Comparison of ENCODE assay signal across 11 mouse cellular contexts in the genomic region with DNA sequence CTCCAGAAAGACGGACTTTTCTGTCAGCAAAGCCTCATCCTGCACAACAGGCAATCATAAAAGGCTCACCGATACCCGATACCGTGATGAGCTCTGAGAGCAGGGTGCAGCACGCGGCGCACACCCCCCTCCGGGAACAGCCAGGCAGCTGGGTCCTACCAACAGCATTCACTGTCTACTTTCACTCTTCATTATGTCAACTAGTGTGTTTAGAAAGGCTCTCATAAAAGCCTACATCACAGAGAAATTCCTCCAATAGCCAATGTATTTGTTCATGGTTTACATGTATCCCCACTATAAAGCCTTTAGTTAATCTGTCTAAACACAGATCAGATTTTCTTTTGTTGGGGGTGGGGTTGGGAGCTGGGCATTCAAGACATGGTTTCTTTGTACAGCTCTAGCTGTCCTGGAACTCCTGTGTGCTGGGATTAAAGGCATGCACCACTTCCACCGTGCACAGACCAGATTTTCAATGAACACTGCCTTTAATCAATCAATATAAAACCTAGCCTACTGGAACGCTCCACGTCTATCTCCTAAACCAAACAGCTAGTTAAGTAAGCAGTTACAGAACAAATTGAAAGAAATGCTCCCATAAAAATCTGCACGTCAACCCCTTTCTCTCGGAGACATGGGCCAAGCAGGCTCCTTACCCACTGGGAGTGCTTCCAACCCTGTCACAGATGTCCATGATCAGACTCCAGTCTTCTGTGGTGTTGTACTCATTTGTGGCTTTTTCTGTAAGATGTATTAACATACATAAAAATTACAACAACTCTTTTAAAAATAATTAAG. TPM values are rescaled to one million over a fixed set of nuclear protein-coding genes. Genes with fewer than 3 reads are reported as not detected.
DNase-seq lines count a peak whose midpoint lies in the region; ATAC-seq and TF ChIP-seq lines count a peak whose summit lies in the region.
"Had no signal": no experiment of that assay in that cellular context is flagged by ENCODE, and none has a peak within 500 bp of the region (broad histone marks: within the 10 kb centered on the region; RNA-seq: fewer than 3 reads in every experiment).

No protein-coding gene starts in this region.

- H3K27ac ChIP-seq in neural tube, embryonic 14.5 days (ENCODE audit: low read depth, low read length), result no peak overlapping the region
- H3K27ac ChIP-seq in neural tube, embryonic 15.5 days (replicated peaks), result no peak overlapping the region
- no peak overlapping the region for H3K27ac ChIP-seq in hindbrain, embryonic 16.5 days (ENCODE audit: low read depth, low read length)
- H3K27ac ChIP-seq in stomach, postnatal 0 days (replicated peaks), result no peak overlapping the region
- H3K27ac ChIP-seq: macrophage had no signal

- H3K36me3 ChIP-seq in neural tube, embryonic 14.5 days (ENCODE audit: control insufficient read depth, insufficient read depth, low read length), result no peaks in the 10 kb centered on the region
- H3K36me3 ChIP-seq in neural tube, embryonic 15.5 days, result no peaks in the 10 kb centered on the region
- no peaks in the 10 kb centered on the region for H3K36me3 ChIP-seq in hindbrain, embryonic 16.5 days (ENCODE audit: control insufficient read depth, insufficient read depth, low read length)
- no peaks in the 10 kb centered on the region for H3K36me3 ChIP-seq in stomach, postnatal 0 days (ENCODE audit: control insufficient read depth, insufficient read depth, low read length)

- no peak overlapping the region for H3K4me3 ChIP-seq in neural tube, embryonic 14.5 days (ENCODE audit: low read depth, low read length)
- H3K4me3 ChIP-seq in neural tube, embryonic 15.5 days (replicated peaks), result no peak overlapping the region
- no peak overlapping the region for H3K4me3 ChIP-seq in hindbrain, embryonic 16.5 days (ENCODE audit: low read length)
- no peak overlapping the region for H3K4me3 ChIP-seq in stomach, postnatal 0 days (ENCODE audit: low read depth, low read length)

- H3K9ac ChIP-seq in neural tube, embryonic 14.5 days (replicated peaks; ENCODE audit: low read depth, low read length), result no peak overlapping the region
- no peak overlapping the region for H3K9ac ChIP-seq in neural tube, embryonic 15.5 days (replicated peaks)
- H3K9ac ChIP-seq in hindbrain, embryonic 16.5 days (ENCODE audit: low read depth, low read length), result no peak overlapping the region
- H3K9ac ChIP-seq in stomach, postnatal 0 days (ENCODE audit: low read length), result no peak overlapping the region

- TF ChIP-seq EP300 in stomach, postnatal 0 days (optimal IDR thresholded peaks at IDR 0.05), result no peak

- H3K4me1 ChIP-seq in neural tube, embryonic 14.5 days (ENCODE audit: control insufficient read depth, insufficient read depth, low read length), result no peaks in the 10 kb centered on the region
- no peaks in the 10 kb centered on the region for H3K4me1 ChIP-seq in neural tube, embryonic 15.5 days
- no peaks in the 10 kb centered on the region; the same call in 1 of the 2 replicates for H3K4me1 ChIP-seq in hindbrain, embryonic 16.5 days (ENCODE audit: control insufficient read depth, insufficient read depth, low read depth, low read length)
- no peaks in the 10 kb centered on the region for H3K4me1 ChIP-seq in stomach, postnatal 0 days (replicated peaks; ENCODE audit: control insufficient read depth, insufficient read depth)

- peak; percentile 24 for DNase-seq in adrenal gland, postnatal 14 days
- DNase-seq in adrenal gland, adult 8-10 months, result no peak
- DNase-seq in stomach, postnatal 0 days (ENCODE audit: low spot score), result no peak
- no peak for DNase-seq in layer of hippocampus, adult 8-10 months (ENCODE audit: low spot score in 2 of 2)
- DNase-seq in kidney, postnatal 25 days, result no peak
- DNase-seq: heart, adult 18-20 months; kidney, adult 18-20 months had no signal

- H3K9me3 ChIP-seq in neural tube, embryonic 14.5 days (ENCODE audit: control insufficient read depth, low read length), result no peaks in the 10 kb centered on the region
- no peaks in the 10 kb centered on the region for H3K9me3 ChIP-seq in neural tube, embryonic 15.5 days (replicated peaks)
- no peaks in the 10 kb centered on the region for H3K9me3 ChIP-seq in hindbrain, embryonic 16.5 days (ENCODE audit: control insufficient read depth, low read length)
- H3K9me3 ChIP-seq in stomach, postnatal 0 days (ENCODE audit: control insufficient read depth, low read length), result no peaks in the 10 kb centered on the region

- WGBS in neural tube, embryonic 14.5 days, result 40% methylated on average over 13 of the region's 13 CpGs
- WGBS in neural tube, embryonic 15.5 days, result 33% methylated on average over 13 of the region's 13 CpGs
- 48% methylated on average over 13 of the region's 13 CpGs for WGBS in hindbrain, embryonic 16.5 days
- 31% methylated on average over 13 of the region's 13 CpGs for WGBS in stomach, postnatal 0 days

- no peaks in the 10 kb centered on the region for H3K27me3 ChIP-seq in neural tube, embryonic 14.5 days (ENCODE audit: control insufficient read depth, insufficient read depth, low read length)
- H3K27me3 ChIP-seq in neural tube, embryonic 15.5 days (replicated peaks), result no peaks in the 10 kb centered on the region
- H3K27me3 ChIP-seq in hindbrain, embryonic 16.5 days (replicated peaks; ENCODE audit: control insufficient read depth, insufficient read depth, low read length), result no peaks in the 10 kb centered on the region
- H3K27me3 ChIP-seq in stomach, postnatal 0 days (ENCODE audit: control insufficient read depth, insufficient read depth, low read length), result no peaks in the 10 kb centered on the region

- ATAC-seq in neural tube, embryonic 14.5 days (ENCODE audit: low read depth), result peak; percentile 56; the same call in 1 of the 2 replicates
- ATAC-seq in neural tube, embryonic 15.5 days (ENCODE audit: low FRiP score), result no peak
- ATAC-seq in hindbrain, embryonic 16.5 days, result no peak
- no peak for ATAC-seq in stomach, postnatal 0 days (ENCODE audit: low FRiP score, low TSS enrichment)

- no peak for TF ChIP-seq CTCF in stomach, postnatal 0 days (IDR thresholded peaks at IDR 0.05; ENCODE audit: low read depth)

- H3K4me2 ChIP-seq in neural tube, embryonic 14.5 days (ENCODE audit: low read depth, low read length), result no peak overlapping the region
- H3K4me2 ChIP-seq in neural tube, embryonic 15.5 days, result no peak overlapping the region
- H3K4me2 ChIP-seq in hindbrain, embryonic 16.5 days (ENCODE audit: low read length), result 0 out of 2 replicates have a peak overlapping the region, but pooled peaks have one; percentile 14
- 0 out of 2 replicates have a peak overlapping the region, but pooled peaks have one; percentile 6 for H3K4me2 ChIP-seq in stomach, postnatal 0 days (replicated peaks; ENCODE audit: low read depth)

RNA-seq across cellular contexts. Expression of gene Stam2, which starts 21.7 kb away (rescaled TPM):
- total RNA-seq in adrenal gland, postnatal 14 days (2021), result 30.0 and 31.1 TPM in 2 replicates
- total RNA-seq in adrenal gland, adult 8-10 months (2022), result 10 to 100 TPM; 38.5 to 44.8 (median 40.6) TPM
- 43.5 and 44.9 TPM in 2 replicates for polyA plus RNA-seq in neural tube, embryonic 14.5 days (2014; fragmentation: Nextera tagmentation; extraction: Ambion mirVana)
- 32.1 and 34.5 TPM in 2 replicates for polyA plus RNA-seq in neural tube, embryonic 15.5 days (2015; fragmentation: Nextera tagmentation; extraction: Ambion mirVana)
- 35.8 and 39.0 TPM in 2 replicates for polyA plus RNA-seq in hindbrain, embryonic 16.5 days (2015; fragmentation: Nextera tagmentation; extraction: Ambion mirVana)
- 32.6 and 33.1 TPM in 2 replicates for polyA plus RNA-seq in stomach, postnatal 0 days (2015; fragmentation: Nextera tagmentation; extraction: Ambion mirVana)
- total RNA-seq in layer of hippocampus, adult 8-10 months (2022), result 10 to 100 TPM; 23.7 to 26.5 (median 24.7) TPM

RNA-seq across cellular contexts. Expression of gene Cacnb4, which starts 43.8 kb away (rescaled TPM):
- total RNA-seq in adrenal gland, postnatal 14 days (2021), result 1.4 and 1.9 TPM in 2 replicates
- 1 to 10 TPM in 1 of 4 experiments, under 1 TPM in 3; 0.17 to 1.5 (median 0.64) TPM for total RNA-seq in adrenal gland, adult 8-10 months (2022)
- polyA plus RNA-seq in neural tube, embryonic 14.5 days (2014; fragmentation: Nextera tagmentation; extraction: Ambion mirVana), result 21.5 TPM in 2 replicates
- polyA plus RNA-seq in neural tube, embryonic 15.5 days (2015; fragmentation: Nextera tagmentation; extraction: Ambion mirVana), result 13.1 and 14.7 TPM in 2 replicates
- polyA plus RNA-seq in hindbrain, embryonic 16.5 days (2015; fragmentation: Nextera tagmentation; extraction: Ambion mirVana), result 13.6 and 13.9 TPM in 2 replicates
- 0.64 and 0.93 TPM in 2 replicates for polyA plus RNA-seq in stomach, postnatal 0 days (2015; fragmentation: Nextera tagmentation; extraction: Ambion mirVana)
- 10 to 100 TPM; 79.3 to 85.5 (median 80.2) TPM for total RNA-seq in layer of hippocampus, adult 8-10 months (2022)

Comparison
In these comparisons a context has a peak if more than half of its experiments do, and no peak if none do; other contexts are left out.
1. H3K4me2 ChIP-seq: peak in hindbrain, embryonic 16.5 days (single experiment) and stomach, postnatal 0 days (single experiment); none in neural tube, embryonic 14.5 days (single experiment) and neural tube, embryonic 15.5 days (single experiment).